Mouse (Mus musculus): ENCODE measurements around the gene Hpd. TPM values are rescaled to one million over a fixed set of nuclear protein-coding genes. Genes with fewer than 3 reads are reported as not detected.

The Hpd gene
- polyA plus RNA-seq, 1 experiment from 2014 or later = not detected

DNA sequence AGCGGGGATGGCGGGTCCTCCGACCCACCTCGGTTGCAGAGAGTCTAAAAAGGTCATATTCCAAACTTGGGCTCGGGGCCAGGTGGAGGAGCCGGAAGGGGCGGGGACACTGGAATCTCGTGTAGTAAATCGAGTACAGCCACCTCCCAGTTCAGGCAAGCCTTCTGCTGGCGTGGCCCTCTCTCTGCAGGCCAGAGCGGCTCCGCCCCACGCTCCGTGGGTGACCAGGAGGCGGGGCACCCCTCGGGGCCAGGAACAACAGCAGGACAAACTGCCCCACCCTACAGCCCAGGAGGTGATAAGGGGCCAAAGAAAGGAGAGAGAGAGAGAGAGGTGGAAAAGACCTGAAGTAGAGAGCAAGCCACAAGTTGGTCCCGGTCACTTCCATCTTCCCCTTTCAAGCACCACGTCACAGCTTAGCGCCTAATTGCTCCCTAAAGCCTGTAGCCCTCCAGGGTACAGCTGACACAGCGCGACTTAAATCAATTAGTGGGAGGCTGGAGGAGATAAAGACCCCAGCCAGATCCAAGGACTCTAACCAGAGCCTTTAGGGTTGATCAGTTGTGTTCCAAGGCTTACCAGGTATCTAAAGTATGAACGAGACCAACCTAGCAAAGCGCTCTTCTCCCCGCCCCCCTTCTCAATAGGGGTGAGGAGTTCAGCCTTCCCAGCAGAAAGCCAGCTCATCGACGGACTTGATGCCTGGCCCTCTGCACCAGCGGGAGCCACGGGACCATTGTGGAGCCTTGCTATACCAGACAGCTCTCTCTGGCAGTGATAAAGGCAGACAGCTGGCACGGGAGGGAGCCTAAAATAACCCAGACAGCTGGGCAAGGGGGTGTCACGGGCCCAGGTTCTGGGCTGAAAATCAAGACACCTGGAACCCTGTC, 46.8 kb downstream of the Hpd start:
- Histone ChIP-seq H3K4me3 (peak overlapping the region; percentile 99), H3K27ac (peak overlapping the region; percentile 100), H3K9me3 (replicated peaks) (no peaks in the 10 kb centered on the region), H3K4me1 (peaks cover 81% of the 10 kb centered on the region), H3K36me3 (peaks cover 39% of the 10 kb centered on the region), H3K27me3 (ENCODE audit: low read depth, poor library complexity, severe bottlenecking) (peaks cover 2% of the 10 kb centered on the region; the same call in 1 of the 2 replicates)
- 3% methylated on average over 30 of the region's 30 CpGs for WGBS
- peak; percentile 76 for DNase-seq (ENCODE audit: low spot score)

DNA sequence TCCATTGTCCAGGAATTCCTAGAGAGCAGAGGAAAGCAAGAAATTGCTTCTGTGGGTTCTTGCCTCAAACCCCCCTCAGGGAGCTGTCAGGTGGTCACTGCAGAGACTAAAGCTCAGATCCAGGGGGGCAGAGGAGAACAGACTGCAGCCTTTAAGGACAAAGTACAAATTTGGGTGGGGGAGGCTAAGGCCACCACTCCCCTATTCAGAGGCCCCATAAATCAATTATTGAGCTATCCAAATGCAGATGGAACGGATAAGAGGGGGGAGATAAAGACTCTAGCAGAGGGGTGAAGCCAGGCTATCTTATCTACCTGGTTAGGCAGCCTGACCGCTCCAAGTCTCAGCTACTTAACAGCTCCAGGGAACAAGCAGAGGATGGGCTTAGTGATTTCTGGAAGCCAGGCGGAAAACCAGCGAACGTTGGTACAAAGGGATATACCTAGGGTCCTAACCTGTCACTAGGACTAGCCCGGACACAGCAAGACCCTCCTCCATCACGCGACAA, 47.6 kb downstream of the Hpd start:
- DNase-seq (ENCODE audit: low spot score) = no peak
- H3K4me3 ChIP-seq = peak overlapping the region; percentile 99
- 16% methylated on average over 8 of the region's 8 CpGs for WGBS
- no peaks in the 10 kb centered on the region for H3K9me3 ChIP-seq (replicated peaks)
- peaks cover 45% of the 10 kb centered on the region for H3K36me3 ChIP-seq
- peaks cover 4% of the 10 kb centered on the region; the same call in 1 of the 2 replicates for H3K27me3 ChIP-seq (ENCODE audit: low read depth, poor library complexity, severe bottlenecking)
- peak overlapping the region; percentile 100 for H3K27ac ChIP-seq
- peaks cover 81% of the 10 kb centered on the region for H3K4me1 ChIP-seq

DNA sequence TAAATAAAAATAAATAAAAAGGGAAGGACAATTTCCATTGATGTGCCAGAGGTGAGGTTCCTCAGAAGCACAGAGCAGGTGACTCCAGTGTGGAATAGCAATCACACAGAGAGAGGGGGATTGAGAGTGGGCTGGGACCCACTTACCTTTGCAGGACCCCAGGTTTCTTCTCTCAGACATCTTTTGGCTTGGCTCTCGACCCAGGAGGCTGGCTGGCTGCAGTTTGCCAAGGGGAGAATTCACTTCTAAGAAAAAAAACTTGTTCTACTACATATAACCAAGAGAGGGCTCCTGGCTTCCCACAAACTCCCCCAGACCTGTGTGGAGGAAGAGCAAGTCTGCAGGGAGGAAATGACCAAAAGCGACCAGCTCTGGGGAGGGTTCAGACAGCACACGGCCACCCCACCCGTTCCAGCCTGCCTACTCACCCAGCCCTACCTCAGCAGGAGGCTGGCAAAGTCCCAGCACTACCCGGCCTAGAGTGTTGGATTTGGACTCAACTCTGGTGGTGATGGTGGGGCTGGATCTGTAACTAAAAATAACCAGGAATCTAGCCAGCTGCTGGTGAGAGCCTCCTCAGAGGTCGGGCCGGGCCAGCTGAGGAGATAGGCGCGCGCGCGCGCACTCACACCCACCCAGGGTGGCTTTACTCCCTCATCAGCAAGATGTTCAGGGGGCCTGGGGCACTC, 48.2 kb downstream of the Hpd start:
- 49% methylated on average over 13 of the region's 13 CpGs for WGBS
- Histone ChIP-seq H3K9me3 (replicated peaks) (no peaks in the 10 kb centered on the region), H3K4me3 (peak overlapping the region; percentile 99), H3K27ac (peak overlapping the region; percentile 100), H3K27me3 (ENCODE audit: low read depth, poor library complexity, severe bottlenecking) (peaks cover 4% of the 10 kb centered on the region; the same call in 1 of the 2 replicates), H3K36me3 (peaks cover 51% of the 10 kb centered on the region), H3K4me1 (peaks cover 79% of the 10 kb centered on the region)
- no peak for DNase-seq (ENCODE audit: low spot score)

DNA sequence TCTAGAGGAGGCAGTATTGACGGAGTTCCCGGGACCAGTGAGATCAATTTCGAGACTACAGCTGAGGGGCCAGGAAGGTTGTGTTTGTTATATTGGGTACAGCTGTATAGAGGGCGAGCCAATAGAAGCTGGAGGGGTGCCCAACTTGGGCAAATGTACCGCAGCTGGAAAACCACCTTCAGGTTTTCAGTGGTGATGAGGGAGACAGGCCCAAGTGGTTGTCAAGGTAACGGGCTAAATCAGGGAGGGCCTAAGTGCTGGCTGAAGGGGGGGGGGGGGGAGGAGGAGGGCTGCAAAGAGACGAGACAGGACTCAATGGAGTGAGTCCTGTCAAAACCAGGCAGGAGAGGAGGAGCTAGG, 48.8 kb downstream of the Hpd start:
- H3K27me3 ChIP-seq (ENCODE audit: low read depth, poor library complexity, severe bottlenecking) = peaks cover 4% of the 10 kb centered on the region; the same call in 1 of the 2 replicates
- no peaks in the 10 kb centered on the region for H3K9me3 ChIP-seq (replicated peaks)
- H3K36me3 ChIP-seq = peaks cover 51% of the 10 kb centered on the region
- WGBS = 46% methylated on average over 6 of the region's 7 CpGs
- DNase-seq (ENCODE audit: low spot score) = no peak
- H3K27ac ChIP-seq = no peak overlapping the region
- peaks cover 77% of the 10 kb centered on the region for H3K4me1 ChIP-seq
- H3K4me3 ChIP-seq = peak overlapping the region; percentile 26

DNA sequence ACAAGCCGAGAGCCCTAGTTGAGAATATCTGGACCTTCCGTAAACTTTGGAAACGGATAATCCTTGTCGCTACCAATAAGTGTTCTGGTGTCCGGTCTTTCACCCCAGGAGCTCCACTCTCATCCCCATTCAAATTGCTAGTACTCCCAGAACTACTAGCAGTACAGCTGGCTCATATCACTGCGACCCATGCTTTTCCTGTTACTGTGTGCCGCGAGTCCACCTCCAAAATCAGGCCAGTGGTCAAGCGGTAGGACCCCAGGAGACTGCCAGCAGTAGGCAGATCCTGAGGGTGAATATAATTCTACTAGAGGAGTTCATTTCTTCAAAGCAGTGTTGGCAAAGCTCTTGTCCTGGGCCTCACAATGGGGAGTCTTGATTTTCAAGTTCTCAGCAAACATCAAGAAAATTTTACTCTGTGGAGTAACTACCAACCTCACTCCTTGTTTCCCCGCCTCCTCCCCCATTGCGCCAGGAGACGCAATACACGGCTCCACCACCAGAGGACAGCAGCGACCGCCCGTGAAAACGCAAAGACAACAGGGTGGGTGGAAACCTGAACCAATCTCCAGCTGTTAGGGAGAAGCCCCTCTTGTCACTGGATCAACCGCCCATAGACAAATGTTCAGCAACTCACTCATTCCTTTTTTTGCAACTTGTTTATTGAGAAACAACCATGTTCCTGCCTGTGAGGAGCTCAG, 49.3 kb downstream of the Hpd start:
- Histone ChIP-seq H3K4me3 (peak overlapping the region; percentile 26), H3K36me3 (peaks cover 51% of the 10 kb centered on the region), H3K4me1 (peaks cover 72% of the 10 kb centered on the region)

DNA sequence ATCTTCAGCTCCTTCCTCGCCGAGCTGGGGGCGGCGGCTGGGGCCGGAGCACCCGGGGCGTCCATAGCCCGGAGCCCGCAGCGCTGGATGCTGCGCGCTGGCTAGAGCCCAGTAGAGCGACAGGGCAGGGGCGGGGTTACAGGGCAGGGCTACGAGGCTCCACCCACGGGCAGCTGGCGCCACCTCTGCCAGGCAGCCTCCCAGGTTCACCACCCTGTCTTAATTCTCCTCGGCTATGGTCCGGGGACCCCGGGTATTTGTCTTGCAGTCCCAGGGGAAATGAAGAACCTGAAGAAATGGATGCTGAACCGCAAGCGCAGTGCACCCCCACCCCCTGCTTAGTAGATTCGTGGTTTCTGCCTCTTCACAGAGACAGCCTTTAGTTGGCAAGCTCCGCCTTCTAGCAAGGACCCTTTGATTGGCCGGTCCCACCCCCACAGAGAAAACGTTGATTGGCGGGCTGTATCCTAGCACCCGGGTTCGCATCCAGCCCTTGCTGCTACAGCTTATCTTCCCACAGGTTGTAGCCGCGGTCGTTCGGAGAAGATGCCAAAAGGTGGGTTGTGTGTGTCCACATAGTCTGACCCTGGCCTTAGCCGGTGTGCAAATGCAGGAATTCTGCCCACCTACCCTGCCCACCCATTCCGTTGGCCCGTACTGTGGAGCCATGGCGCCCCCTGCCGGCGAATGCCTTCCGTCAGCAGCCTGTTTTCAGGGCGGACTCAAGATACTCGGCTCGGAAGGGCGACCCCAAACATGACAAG, 50.0 kb downstream of the Hpd start, which contains the start of gene Rhof:
Gene Rhof, minus strand, starts transcription at position 385 of the 764 bp plus-strand sequence.
- peak within 1 kb of the TSS; percentile 53 for H3K4me3 ChIP-seq
- H3K27ac ChIP-seq = peak within 1 kb of the TSS; percentile 69
- DNase-seq (ENCODE audit: low spot score) = peak; percentile 87
- 3% methylated on average over 44 of the region's 44 CpGs for WGBS
- peaks cover 4% of the 10 kb centered on the region; the same call in 1 of the 2 replicates for H3K27me3 ChIP-seq (ENCODE audit: low read depth, poor library complexity, severe bottlenecking)
- peaks cover 64% of the 10 kb centered on the region for H3K4me1 ChIP-seq
- H3K9me3 ChIP-seq (replicated peaks) = no peaks in the 10 kb centered on the region
- H3K36me3 ChIP-seq = peaks cover 48% of the 10 kb centered on the region

More for the DNA sequence above, 49.3 kb downstream of the Hpd start:
- peak; percentile 91 for DNase-seq (ENCODE audit: low spot score)
- peaks cover 4% of the 10 kb centered on the region; the same call in 1 of the 2 replicates for H3K27me3 ChIP-seq (ENCODE audit: low read depth, poor library complexity, severe bottlenecking)
- 21% methylated on average over 18 of the region's 18 CpGs for WGBS
- no peak overlapping the region for H3K27ac ChIP-seq
- H3K9me3 ChIP-seq (replicated peaks) = no peaks in the 10 kb centered on the region

DNA sequence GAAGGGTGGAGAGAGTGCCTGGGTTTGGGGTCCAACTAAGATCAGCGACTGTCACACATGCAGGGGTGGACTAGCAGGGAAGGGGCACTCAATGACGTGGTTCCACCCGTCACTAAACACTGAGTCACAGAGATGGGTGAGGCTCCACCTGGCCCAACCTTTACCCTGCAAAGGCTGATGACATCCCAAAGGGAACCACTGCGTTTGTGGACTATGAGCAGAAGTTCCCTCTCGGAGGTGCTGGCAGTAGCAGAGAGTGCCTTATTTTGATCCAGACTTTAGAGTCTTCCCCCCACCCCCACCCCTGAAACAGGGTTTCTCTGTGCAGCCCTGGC, 51.7 kb downstream of the Hpd start:
- Histone ChIP-seq H3K27ac (no peak overlapping the region), H3K4me1 (peaks cover 47% of the 10 kb centered on the region), H3K4me3 (no peak overlapping the region), H3K9me3 (replicated peaks) (no peaks in the 10 kb centered on the region), H3K27me3 (ENCODE audit: low read depth, poor library complexity, severe bottlenecking) (peaks cover 4% of the 10 kb centered on the region; the same call in 1 of the 2 replicates), H3K36me3 (peaks cover 52% of the 10 kb centered on the region)
- no peak for DNase-seq (ENCODE audit: low spot score)
- WGBS = 88% methylated on average over 5 of the region's 5 CpGs

DNA sequence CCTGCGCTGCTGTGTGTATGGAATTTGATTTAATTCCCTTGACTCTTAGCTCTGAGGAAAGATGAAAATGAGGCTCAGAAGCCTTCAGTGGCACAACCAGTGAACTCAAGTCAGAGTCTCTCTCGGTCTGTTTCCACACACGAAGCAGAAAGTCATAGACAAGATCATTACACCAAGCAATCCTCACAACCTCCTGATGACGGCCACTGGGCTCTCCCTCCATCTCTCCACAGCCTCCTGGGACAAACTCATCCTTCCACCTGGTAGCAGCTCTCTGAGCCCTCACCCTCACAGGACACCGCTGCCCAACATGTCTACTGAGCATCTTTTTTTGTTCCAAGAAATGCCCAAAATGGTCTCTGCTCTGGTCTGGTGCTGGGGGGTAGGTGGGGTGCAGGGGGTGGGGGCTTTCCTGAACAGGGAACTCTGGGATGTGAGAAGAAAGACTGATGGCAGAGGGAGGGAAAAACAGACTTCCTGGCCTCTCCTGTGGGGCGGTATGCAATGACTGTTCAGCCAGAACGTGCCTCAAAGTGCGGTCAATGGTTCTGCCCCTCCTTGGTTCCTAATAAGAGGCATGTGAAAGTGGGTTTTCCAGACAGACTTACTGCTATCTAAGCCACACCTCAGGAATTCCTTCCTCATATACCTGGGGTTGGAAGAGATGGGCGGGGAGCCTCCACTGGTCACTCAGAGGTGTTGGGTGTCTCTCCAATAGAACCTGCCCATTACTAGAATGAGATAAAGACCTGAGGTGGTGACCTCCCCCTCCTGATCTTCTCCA, 52.3 kb downstream of the Hpd start:
- 91% methylated on average over 9 of the region's 9 CpGs for WGBS
- Histone ChIP-seq H3K27ac (no peak overlapping the region), H3K4me3 (no peak overlapping the region), H3K4me1 (peaks cover 42% of the 10 kb centered on the region), H3K36me3 (peaks cover 51% of the 10 kb centered on the region), H3K27me3 (ENCODE audit: low read depth, poor library complexity, severe bottlenecking) (peaks cover 4% of the 10 kb centered on the region; the same call in 1 of the 2 replicates), H3K9me3 (replicated peaks) (no peaks in the 10 kb centered on the region)
- DNase-seq (ENCODE audit: low spot score) = no peak

DNA sequence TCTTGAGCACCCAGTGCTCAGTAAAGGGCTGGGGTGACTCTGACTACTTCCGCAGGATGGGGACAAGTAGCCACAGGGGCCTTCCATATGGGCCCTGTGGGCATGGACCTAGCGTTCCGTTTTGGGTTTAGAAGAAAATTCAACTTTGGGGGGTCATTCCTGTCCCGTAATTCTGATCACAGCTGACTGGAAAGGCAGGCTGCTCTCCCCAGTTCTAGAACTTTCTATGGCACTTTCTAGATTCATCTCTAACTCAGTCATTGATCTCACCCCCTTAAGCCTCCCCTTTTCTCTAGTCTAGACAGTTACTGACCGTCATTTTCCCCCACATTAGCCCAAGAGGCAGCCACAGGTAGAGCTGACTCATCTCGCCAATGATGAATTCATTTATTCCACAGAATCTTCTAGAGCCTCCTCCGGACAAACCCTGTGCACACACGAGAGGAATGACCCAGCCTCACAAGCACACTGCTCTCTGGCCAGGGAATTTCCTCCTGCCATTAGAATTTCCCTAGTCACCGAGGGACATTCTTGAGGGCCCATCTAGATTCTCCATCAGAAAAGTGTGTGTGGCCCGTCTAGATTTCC, 53.3 kb downstream of the Hpd start:
- Histone ChIP-seq H3K36me3 (peaks cover 43% of the 10 kb centered on the region), H3K27ac (no peak overlapping the region), H3K9me3 (replicated peaks) (no peaks in the 10 kb centered on the region), H3K27me3 (ENCODE audit: low read depth, poor library complexity, severe bottlenecking) (peaks cover 4% of the 10 kb centered on the region; the same call in 1 of the 2 replicates), H3K4me1 (peaks cover 32% of the 10 kb centered on the region), H3K4me3 (no peak overlapping the region)
- WGBS = 88% methylated on average over 10 of the region's 10 CpGs
- DNase-seq (ENCODE audit: low spot score) = no peak

DNA sequence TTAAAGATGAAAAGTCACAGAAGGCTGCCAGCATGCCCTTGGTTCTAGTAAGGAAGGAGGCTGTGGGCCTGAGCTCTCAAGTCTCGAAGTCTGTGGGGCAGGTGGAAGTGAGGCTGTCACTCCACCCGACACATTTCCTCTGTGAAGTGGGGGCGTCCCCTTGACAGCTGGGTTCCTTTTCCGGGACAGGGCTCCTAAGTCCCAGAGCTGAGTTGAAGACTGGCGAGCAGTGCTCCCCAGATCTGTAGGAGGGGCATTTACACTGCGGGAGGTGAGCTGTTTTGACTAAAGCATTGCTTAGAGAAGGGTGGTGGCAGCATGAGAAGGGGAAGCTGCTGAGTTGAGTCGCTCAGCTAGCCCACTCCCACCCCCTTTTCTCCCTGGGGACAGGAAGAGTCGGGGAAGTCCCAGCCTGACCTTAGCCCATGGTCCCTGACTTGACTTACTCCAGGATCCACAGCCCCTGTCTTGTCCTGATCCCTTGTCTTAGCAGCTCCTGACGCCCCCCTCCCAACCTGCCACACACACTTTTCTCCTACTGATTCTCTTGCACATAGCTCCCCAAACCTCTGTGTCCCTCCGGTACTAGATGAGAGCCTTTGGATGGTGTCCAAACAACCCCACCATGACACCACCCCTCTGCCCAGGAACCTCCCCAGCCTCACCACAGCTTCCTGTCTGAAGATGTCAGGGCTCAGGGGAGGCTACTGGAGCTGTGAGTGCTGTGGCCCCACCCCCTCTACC, 53.9 kb downstream of the Hpd start:
- Histone ChIP-seq H3K27me3 (ENCODE audit: low read depth, poor library complexity, severe bottlenecking) (peaks cover 4% of the 10 kb centered on the region; the same call in 1 of the 2 replicates), H3K4me1 (peaks cover 26% of the 10 kb centered on the region), H3K36me3 (peaks cover 40% of the 10 kb centered on the region), H3K9me3 (replicated peaks) (no peaks in the 10 kb centered on the region), H3K4me3 (no peak overlapping the region), H3K27ac (no peak overlapping the region)
- no peak for DNase-seq (ENCODE audit: low spot score)
- 74% methylated on average over 10 of the region's 10 CpGs for WGBS

Measured in limb, embryonic 10.5 days (tissue).